Mouse (Mus musculus): ENCODE data around the gene Syne3.

Gene Syne3

DNA sequence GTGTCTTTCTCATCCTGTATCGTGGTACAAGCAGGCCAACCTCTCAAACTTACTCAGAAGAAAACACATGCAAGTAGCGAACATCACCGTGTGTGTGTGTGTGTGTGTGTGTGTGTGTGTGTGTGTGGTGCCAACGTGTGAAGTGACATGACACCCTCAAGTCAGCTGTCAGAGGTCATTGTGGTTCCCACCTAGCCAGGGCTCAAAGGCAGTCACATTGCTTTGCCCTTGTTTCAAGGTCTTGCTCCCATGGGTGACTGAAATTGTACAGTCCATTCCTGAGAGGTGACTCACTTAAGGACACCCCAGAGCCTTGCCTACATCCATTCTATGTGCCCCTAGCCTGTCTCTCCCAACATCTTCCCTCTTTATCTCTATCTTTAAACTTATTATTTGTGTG is 40.0 kb downstream of the Syne3 start:
- no peak for DNase-seq (ENCODE audit: low read depth, low spot score)

DNA sequence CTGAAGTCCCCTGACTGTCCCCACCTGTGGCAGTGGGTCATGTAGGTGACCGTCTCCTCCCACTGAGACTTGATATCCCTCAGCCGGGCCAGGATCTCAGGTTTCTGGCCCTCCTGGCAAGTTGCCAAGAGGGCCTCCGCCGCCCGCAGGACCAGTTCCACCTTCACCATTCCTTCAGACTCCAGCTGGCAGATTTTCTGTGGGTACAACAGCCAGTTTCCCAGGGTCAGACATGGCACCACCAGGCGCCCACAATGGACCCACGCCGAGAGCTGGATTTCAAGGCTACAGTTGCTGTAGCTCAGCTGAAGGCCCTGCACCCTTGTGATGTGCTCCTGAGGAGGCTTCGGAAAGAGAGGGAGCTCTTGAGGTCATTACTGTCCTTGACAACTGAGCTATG is 40.4 kb downstream of the Syne3 start:
- no peak for DNase-seq (ENCODE audit: low read depth, low spot score)

DNA sequence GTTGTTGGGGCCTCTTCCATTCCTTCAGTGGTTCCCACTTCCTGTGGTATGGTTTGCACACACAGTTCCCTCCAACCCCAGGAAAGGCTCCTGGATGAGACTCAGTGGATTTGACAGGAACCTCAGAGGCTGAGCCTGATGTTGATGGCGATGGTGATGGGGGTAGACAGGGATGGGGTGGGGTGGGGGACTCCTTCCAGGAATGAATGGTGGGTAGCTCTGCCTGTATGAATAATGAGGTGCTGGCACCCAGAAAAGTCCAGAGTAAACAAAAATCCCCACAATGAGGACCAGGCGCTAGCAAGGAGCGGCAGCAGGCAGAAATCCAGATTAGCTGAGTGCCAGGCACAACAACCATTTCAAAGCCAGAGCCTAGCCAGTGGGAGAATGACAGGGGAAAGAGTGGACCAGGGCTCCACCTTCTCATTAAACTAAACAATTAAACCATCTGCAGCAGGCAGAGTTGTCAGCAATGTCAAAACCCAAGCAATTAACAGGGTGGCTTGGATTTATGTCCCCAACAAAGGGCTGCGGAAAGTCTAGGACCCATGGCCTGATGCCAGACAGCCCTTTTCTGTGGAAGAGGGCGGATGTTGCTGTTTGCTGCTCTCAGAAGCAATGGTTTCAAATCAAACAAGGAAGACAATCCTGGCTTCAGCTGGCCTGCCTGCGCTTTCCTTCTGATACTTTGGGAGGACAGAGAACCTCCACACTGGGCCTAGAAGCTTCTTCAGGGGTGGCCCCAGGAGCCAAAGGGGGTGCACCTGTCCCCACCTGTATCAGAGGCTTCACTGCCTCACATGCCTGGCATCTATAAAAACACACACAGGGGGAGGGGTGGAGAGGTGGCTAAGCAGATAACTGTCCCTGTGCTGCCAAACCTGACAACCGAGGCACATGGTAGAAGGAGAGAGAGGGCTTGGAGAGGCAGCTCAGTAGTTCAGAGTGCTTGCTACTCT is 44.4 kb downstream of the Syne3 start:
- DNase-seq (ENCODE audit: low read depth, low spot score): no peak

DNA sequence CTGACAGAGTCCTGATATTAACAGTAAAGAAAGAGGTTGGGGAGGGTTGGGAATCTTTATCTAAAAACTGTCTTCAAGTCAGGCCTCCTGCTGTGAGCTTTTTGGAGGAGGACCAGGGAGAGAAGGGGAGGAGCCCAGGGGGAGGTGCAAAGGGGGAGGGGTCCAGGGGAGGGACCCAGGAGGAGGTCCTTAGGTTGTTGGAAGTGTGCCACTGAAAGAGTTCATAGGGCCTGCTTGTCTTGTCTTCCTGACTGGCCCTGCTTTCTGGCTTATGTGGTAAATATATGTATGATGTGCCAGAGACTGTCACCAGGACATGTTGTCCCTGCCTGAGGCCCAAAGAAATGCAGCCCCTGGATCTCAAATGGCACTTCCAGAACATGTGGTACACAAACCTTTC is 49.2 kb downstream of the Syne3 start:
- peak; percentile 65 for DNase-seq (ENCODE audit: low read depth, low spot score)

DNA sequence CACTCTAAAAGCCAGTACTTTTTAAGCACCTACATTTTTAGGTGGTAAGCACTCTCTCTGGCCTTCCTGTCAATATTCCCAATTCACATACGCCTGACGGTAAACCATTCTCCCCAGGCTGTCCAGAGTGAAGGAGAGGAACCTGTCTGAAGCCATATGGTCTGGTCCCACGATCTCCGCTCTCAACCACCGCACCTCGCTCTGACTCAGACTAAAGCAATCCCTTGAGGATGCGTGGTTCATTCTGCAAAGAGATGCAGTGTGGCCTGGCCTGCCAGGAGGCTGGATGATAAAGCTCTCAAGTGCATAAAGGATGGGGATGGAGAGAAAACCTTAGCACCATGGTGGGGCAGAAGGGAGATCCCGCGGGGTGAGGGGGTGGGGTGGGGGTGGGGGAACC is 49.6 kb downstream of the Syne3 start:
- DNase-seq (ENCODE audit: low read depth, low spot score): no peak

DNA sequence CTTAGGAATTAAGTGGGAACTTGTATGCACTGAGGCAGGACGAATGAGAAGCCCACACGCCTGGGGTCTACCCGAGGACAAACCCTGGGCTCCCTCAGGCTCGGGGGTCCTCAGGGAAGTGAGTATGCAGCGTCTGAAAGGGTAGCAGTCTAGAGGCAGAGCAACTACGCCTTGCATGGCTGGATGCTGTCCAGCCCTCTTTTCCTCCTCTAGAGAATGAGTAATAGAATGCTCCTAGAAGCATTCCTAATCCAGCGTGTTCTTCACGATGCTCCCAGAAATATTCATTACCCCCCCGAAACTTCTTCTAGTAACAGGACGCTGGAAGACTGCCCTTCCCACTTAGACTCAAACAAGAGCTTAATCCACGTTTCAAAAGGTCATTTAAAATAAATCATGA is 51.3 kb downstream of the Syne3 start:
- DNase-seq (ENCODE audit: low read depth, low spot score): no peak

DNA sequence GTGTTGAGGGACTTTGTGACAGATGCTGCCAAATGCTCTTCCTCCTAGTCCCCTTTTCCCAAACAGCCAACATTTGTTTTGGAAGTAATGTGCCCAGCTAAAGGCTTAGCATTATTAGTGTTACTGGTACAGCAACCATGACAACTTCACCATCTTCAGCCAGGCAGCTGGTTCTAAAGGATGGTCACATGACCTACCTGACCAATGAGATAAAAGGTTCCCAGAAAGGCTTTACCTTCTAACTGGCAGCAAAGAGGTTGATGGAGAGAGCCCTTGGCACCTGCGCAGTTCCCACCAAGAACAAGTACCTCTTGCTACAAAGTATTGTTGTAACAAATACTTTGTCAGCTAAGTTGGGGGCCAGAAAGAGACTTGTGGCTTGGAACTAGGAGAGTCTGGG is 52.4 kb downstream of the Syne3 start:
- peak; percentile 13 for DNase-seq (ENCODE audit: low read depth, low spot score)

DNA sequence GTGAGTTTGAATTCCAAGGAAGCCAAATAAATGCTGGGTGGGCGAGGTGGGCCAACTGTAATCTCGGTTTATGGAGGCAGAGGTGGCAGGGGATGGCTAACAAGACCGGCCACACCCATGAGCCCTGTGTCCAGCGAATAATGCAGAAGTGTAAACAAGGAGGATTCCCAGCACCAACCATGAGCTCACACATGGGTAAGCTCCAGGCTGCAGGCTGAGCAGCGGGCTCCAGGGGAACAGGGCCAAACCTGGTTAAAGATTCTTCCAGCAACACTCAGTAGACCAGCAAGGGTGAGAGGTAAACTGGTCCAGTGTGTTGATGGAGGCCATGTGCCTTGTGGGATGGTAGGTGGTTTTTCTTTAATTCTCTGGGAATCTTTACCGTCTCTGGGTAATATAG is 53.2 kb downstream of the Syne3 start:
- no peak for DNase-seq (ENCODE audit: low read depth, low spot score)

DNA sequence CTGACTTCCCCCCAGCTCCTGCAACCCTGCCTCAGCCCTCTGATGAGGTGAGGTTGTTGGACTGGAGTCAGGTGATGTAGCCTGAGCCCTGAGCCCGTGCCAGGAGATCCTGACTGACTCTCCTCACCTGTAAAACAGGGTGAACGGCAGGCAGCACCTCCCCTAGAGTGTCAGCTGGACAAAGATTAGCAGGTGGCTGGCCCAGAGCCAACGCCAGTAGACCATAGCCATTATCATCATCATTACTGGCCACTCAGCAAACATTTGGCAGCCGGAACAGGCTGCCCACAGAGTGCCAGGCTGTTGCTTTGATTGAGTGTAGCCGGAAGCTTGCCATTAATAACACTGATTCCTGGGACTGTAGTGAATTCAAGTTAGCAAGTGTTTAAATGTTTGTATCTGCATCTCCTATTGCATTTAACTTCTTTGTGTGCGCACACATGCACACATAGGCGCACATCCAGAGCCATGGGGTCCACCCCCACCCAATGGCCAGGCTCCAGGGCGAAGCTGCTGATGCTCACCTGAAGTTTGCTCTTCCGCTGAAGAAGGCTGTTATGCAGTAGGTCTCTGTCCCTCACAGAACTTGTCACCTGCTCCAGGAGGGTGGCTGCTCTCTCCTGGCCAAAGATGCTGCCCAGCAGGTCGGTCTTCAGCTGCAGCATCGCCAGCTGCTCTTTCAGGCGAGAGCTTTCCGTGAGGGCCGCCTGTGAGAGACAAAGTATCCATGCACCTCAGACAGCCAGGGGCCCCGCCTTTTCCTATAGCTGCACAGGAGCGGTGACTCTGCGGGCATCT is 54.4 kb downstream of the Syne3 start:
- no peak for DNase-seq (ENCODE audit: low read depth, low spot score)

DNA sequence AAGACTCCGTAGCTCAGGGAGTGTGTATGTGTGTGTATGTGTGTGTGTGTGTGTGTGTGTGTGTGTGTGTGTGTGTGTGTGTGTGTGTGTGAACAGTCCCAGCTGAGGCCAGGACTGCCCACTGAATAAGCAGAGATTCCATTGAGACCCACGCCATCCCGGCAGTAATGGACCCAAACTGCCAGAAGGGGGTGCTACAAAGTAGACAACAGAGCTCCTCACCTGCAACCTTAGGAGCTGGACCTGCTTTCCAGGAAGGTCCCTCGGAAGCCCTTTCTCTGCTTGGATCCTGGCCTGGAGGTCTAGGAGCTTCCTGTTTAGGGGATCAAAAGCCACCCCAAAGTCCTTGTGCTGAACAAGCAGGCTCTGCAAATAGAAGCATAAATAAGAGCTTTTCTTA is 55.7 kb downstream of the Syne3 start:
- peak; percentile 63 for DNase-seq (ENCODE audit: low read depth, low spot score)

DNA sequence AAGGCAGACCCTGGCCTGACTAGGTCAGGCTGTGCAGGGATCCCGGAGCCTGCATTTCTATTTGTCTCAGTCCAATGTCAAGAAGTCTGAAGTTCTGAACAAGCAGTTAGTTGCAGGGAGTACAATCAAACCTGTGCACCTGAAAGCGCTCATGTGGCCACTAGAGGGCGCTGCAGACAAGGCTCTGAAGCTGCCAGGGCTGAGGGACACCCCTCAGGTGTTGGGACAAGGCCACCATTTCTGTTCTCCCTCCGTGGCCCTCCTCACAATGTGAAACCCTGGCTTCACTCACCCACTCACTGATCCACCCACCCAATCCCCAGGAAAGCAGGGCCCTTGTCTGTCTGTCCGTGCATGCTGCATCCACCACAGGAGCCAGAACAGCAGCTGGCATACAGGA is 57.2 kb downstream of the Syne3 start:
- DNase-seq (ENCODE audit: low read depth, low spot score): peak; percentile 69

DNA sequence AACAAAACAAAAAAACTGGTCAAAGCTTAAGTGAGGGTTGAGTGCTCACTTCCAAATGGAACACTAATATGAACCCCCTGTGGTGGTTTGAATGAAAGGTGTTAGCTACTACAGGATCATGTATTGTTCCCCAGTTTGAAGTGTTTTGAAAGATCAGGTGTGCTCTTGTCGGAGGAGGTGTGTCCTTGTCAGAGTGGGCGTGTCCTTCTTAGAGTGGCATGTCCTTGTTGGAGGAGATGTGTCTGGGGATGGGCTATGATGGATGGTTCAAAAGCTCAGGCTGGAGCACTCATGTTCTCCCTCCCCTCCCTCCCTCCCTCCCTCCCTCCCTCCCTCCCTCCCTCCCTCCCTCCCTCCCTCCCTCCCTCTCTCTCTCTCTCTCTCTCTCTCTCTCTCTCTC is 61.7 kb downstream of the Syne3 start:
- peak; percentile 55 for DNase-seq (ENCODE audit: low read depth, low spot score)

DNA sequence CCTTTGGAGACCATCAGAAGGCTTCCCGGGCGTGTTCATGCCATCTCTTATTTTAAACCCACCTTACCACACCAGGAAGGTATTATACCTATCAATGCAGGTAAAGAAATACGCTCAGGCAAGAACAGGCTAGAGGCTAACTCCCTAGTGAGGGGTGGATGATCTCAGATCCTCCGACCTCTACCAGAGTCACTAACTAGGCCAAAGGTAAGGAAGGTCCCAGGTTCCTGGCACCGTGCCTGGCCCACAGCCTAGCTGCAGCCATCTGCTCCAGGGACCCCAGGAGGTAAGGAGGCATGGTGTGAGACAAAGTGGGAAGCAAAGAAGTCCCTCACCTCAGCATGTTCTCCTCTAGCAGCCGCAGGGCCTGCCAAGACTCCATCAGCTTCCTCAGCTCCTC is 63.4 kb downstream of the Syne3 start:
- DNase-seq (ENCODE audit: low read depth, low spot score): no peak

DNA sequence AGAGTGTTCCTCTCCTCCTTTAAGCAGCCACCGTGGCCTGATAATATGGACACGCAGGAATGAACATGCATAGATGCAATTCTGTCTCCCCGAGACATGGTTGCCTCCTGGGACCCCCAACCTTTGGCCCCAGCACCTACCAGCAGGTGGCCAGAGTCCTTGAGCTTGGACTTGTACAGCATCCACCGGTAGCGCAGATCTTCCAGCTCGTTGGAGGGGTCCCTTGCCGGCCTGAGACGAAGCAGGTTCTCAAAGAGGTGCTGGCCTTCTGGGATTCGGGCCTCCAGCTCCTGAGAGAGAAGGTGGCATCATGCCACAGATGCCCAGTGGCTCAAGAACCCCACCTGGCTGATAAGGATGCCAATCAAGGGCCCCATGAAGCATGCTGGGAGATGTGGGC is 69.1 kb downstream of the Syne3 start:
- DNase-seq (ENCODE audit: low read depth, low spot score): no peak

DNA sequence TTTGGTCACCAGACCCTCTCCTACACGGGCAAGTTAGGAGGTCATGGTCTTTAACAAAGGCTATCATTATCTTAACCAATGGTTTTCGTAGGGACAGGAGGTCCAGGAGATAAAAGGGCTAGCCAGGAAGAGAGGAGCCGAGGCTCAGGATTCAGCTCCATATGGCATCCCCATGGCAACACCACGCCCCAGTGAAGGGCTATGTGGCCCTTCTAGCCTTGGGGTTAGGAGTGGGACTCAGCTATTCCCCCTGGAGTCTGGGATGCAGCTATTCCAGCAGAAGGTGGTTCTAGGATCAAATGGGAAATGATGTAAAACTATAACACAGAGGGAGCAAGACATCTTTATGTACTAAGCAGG is 69.6 kb downstream of the Syne3 start:
- no peak for DNase-seq (ENCODE audit: low read depth, low spot score)

DNA sequence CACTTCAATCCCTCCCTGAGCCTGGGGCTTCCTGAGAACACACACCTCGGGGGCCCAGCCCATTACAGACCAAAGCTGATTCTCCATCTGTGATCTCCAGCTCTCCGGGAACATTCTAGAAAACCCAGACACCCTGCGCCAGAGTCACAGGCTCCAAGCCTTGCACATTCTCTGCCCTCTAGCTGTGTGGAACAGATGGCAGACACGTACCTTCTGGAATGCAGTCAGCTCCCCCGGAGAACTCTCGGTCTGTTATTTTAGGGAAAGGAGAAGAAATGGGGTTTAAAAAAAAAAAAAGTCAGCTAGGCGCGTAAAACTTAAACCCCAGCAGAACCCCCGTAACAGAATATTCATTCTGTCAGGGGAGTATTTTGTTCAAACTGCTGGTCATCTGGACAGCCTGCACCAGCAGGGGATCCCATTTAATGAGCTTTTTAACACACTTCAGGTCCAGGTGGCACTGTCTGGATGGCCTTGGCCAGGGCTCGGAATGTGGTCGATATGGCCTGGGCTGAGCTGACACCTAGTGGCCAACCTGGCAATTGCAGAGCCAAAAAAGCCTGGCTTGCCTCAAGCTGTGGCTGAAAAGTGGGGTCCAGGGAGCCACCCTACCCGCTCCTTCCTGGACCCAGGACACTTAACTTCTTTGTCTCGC is 70.1 kb downstream of the Syne3 start:
- DNase-seq (ENCODE audit: low read depth, low spot score): peak; percentile 65

DNA sequence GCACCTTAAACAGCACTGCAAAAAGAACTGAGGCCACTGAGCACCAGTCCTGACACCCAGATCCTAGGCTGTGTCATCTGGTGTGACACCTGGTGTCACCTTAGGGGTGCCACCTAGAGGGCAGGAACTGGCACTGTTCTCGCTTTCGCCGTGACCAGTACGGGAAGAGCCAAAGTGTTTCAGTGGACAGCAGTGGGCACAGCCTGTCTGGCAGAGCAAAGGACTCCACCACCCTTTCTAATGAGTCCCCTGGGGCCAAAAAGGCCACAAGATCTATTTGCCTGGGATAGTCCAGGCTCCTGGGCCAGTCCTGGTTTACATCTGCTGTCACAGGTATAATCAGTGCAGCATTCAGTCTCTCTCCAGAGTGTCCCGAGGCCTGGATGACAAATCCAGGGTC is 70.7 kb downstream of the Syne3 start:
- no peak for DNase-seq (ENCODE audit: low read depth, low spot score)

DNA sequence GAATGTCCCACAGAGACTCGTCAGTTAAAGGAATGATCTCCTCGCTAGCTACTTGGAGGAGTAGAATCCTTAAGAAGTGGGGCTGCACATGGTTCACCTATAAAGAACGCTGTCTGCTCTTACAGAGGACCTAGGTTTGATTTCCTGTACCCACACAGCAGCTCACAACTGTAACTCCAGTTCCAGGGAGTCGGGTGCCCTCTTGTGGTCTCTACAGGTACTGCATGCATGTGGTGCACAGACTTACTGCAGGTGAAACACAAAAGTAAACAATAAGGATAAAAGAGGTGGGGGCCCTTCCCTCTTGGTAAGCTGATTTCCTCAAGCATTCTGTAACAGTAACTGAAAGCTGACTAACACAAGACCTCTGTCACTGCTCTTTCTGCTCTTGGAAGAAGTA is 73.4 kb downstream of the Syne3 start:
- DNase-seq (ENCODE audit: low read depth, low spot score): peak; percentile 85

DNA sequence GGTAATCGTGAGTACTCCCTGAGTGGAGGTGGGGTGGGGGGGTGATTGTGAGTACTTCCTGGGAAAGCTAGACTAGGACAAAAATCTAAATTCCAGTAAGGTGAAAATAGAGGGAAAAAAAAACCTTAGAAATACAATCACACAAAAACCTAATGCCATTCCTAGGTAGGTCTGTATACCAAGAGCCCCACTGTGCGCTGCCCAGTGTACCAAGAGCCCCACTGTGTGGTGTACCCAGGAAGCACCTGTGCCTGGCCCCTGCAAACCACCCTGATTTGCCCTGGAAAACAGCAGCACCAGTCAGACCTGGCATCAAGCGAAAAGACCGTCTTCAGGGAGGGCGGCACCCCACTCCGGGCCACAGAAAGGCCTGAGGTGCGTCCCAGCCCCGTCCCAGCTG is 74.5 kb downstream of the Syne3 start:
- no peak for DNase-seq (ENCODE audit: low read depth, low spot score)

DNA sequence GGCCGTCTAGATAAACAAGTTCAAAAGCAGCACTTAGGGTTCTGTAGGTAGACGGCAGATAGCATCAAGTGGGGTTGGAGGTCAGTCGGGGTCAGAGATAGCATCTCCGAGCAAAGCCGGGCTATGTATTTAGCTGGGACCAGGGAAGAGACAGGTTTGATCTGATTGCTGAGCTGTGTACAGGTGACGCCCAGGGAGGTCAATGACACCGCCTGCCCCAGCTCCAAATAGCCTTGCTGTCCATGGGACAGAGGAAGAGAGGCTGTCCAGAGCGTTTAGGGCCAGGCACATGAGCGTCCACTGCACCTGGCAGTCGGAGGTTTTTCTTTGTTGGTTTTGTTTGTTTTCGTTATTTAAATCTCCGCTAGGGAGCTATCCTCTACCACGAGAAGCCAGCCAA is 75.8 kb downstream of the Syne3 start:
- DNase-seq (ENCODE audit: low read depth, low spot score): no peak

DNA sequence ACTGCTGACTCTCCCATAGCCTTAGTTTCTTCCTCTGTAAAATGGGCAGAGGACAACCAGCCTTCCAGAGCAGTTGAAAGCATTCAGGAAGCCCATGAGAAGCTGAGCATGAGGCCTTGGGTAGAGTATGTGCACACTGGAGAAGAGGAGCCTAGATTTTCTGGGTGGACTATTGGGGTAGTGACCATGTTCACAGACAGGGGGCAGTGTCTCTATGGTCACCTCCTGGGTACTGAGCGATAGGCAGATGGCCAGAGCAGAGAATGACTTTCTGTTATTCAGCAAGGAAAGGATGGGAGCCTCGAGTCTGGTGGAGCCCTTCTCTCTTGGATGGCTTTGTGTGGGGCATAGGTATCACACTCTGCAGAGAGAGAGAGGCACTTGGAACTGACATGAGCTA is 76.4 kb downstream of the Syne3 start:
- peak; percentile 49 for DNase-seq (ENCODE audit: low read depth, low spot score)

DNA sequence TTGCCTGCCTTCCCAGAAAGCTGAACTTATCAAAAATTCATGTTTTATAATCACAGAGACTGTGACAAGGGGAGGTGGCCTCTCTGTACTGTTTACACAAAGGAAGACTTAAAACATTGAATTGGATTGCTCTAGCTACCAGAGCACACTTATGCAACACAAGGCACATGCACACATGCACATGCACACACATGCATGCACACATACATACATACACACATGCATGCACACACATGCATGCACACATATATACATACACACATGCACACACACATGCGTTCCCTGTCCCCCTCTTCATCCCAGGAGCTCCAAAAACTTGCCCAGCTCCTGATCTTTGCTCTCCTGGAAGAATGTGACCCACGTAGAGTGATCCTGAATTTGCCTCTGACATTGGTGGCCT is 83.8 kb downstream of the Syne3 start:
- DNase-seq (ENCODE audit: low read depth, low spot score): no peak

Measured in R1 (cell line).